Mouse (Mus musculus) cerebellum, postnatal 25 days (tissue): ENCODE measurements around the gene Ctsa.

Experiments used
- DNase-seq, 2 experiments: peaks; one replicate each; pipeline ENCODE4 v3.0.0; 2021; ENCODE audit warnings: mixed read lengths in 2 of 2

The Ctsa gene

DNA sequence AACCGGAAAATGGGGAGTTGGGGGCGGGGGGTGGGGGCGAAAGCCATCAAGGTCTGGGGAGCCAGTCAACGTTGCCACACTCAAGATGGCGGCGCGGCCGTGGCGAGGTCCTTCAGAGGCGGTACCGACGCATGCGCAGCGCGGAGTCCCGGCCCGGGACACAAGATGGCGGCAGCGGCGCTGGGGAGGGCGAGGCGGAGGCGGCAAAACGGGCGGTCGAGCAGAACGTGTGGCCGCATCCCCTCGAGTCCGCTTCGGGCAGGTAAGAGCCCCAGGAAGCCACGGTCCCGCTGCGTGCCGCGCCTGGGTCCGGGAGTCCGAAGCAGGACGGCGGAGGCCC is 46.5 kb downstream of the Ctsa start, which contains the start of gene Pcif1:
Pcif1 (plus strand) TSS at position 77 of the 340 bp plus-strand sequence.
- DNase-seq = peak; percentile 97

DNA sequence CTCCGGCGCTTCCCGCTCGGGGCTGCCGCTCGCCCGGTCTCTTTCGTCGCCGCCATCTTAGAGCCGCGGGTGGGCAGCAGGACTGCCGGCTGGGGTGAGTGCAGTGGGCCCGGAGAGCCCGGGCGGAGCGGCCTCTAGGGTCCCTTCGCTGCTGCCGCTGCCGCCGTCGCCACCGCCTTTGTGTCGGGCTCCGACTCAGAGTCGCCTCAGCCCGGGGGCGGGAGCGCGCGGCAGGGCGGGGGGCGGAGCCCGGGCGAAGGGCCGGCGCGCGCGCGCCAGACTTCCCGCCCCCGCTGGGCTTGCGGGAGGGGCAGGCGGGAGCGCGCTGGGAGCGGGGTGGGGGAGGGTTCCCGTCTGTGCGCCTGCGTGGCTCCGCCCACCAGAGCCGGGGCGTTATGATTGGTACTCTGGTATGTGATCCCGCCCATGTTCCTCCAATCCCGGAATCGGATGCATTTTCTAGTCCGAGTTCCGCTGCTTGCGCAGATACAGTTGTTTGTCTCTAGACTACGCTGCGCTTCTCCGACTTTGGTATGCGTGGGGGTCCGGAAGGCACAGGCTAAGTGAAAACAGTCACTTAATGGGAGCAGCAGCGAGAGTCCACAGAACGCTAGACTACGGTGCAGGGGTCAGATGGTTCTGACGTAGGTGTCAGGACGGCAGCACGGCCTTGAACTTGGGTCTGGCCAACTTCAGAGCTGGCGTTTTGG is 47.0 kb downstream of the Ctsa start:
- DNase-seq = peak; percentile 94 to 98

DNA sequence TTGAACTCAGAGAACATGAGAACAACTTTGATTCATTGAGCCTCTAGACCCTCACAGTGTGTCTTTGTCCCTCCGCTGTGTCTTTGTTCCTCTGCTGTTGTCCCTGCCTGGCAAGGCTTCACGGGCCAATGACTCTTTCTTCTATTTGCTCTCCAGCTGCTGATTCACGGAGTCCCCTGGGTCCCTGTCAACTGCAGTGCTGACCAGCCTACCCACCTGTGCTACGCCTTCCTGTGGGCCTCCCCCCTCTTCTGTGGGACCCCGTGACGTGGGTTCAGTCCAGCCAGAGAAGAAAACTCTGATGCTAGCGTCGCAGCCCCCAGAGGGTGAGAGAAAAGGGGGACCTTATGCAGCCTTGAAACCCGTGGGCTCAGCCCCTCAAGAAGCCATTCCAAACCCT is 49.9 kb downstream of the Ctsa start:
- DNase-seq = no peak

DNA sequence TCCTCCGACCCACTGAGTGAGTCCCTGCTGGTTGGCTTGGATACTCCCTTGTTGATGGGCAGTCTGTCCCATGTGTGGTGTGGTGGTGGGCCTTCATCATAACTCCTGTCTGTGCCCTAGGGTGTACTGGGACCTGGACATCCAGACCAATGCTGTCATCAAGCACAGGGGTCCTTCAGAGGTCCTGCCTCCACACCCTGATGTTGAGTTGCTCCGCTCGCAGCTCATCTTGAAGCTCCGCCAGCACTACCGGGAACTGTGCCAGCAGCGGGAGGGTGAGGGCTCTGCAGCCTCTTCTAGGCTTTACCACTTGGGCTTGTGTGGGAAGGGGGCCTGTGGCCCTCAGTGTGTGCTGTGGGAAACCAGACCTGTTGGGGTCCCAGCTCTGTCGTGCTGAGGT is 53.1 kb downstream of the Ctsa start:
- DNase-seq = peak; percentile 92 to 95

DNA sequence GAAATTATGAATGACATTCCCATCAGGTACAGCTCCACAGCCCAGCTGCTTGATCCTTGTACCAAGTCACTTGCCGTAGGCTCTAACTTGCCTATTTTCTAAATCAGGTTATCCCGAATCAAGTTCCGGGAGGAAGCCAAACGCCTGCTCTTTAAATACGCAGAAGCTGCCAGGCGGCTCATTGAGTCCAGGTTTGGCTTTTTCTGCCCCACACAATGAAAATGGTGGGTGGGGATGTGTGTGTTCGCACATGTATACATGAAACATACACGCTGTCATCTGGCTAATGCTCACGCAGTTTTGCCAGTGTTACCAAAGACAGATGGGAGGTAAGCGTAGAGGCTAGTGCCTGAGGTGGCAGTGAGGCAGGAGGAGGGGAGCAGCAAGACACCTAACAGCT is 53.9 kb downstream of the Ctsa start:
- no peak for DNase-seq

DNA sequence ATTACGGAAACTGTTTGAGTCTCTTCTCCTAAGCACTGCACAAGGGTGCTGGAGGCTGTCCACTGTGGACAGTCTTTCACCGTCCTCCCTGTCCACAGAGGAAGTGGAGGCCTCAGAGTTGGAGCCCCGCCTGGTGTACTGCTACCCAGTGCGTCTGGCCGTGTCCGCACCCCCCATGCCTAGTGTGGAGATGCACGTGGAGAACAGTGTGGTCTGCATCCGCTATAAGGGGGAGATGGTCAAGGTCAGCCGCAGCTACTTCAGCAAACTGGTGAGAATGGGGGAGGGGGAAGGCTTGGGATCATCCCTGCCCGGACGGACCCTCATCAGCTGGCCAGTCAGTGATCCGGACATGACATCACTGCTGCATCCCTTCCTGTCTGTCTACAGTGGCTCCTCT is 56.3 kb downstream of the Ctsa start:
- peak in 1 of 2 experiments; percentile 48 for DNase-seq

DNA sequence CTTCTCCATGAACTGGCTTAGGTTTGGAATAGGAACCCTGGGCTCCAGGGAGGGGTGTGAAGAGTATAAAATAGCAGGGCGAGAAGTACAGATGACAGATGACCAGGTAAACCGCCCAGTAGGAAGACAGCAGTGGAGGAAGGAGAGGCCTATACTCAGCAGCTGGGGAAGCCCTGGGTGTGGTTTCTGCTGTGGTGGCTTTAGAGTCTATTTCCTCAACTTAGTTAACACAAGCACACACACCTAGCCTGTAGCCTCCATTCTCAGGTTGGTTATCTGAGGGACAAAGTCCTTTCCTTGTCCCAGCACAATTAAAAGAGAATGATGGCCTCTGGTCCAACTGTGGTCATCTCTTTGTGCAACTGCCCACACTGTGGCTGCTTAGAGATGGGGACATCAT is 57.3 kb downstream of the Ctsa start:
- DNase-seq = no peak
